Mouse (Mus musculus): ENCODE data around the gene Larp4b.

- no peak for TF ChIP-seq CTCF (IDR thresholded peaks at IDR 0.05; ENCODE audit: borderline replicate concordance, extremely low read depth, insufficient read depth, insufficient read length)
- TF ChIP-seq POLR2A (IDR thresholded peaks at IDR 0.05; ENCODE audit: borderline replicate concordance, extremely low read depth, insufficient read depth, insufficient read length, poor library complexity, severe bottlenecking) = no peak
Measured at GRCm38 (mm10) chr13:9122045-9122444, 28.4 kb downstream of the Larp4b start.
